Mouse (Mus musculus) kidney, postnatal 10 days (tissue): Measurements from ENCODE around the gene Platr17.
"Not testable (repeated sequence)": the region's sequence is repeated elsewhere in the genome, so short reads cannot be mapped to it uniquely, and the experiment has no call there.

ENCODE experiments used
- DNase-seq: peaks from one replicate; pipeline ENCODE4 v3.0.0; 2021; ENCODE audit warnings: mixed read lengths

The Platr17 gene

GRCm38 (mm10) chr17:33904835-33905234, at the start of gene Platr17:
Gene Platr17 (plus strand): TSS chr17:33905135.
- DNase-seq, result not testable (repeated sequence)

- no peak for DNase-seq
Measured at GRCm38 (mm10) chr17:33857816-33858215, 47.1 kb upstream of the Platr17 start.

- peak; percentile 61 for DNase-seq
Measured at GRCm38 (mm10) chr17:33865330-33866030, 39.5 kb upstream of the Platr17 start.

- DNase-seq, result not testable (repeated sequence)
Measured at GRCm38 (mm10) chr17:33873537-33873936, 31.4 kb upstream of the Platr17 start, which contains the start of gene Gm7029. Gene Gm7029 (plus strand): TSS chr17:33873837.

- DNase-seq, result no peak
Measured at GRCm38 (mm10) chr17:33874411-33874810, 30.5 kb upstream of the Platr17 start.

GRCm38 (mm10) chr17:33875797-33876196, 29.1 kb upstream of the Platr17 start:
- DNase-seq, result peak; percentile 47

- not testable (repeated sequence) for DNase-seq
Measured at GRCm38 (mm10) chr17:33884320-33884719, 20.6 kb upstream of the Platr17 start.

- DNase-seq, result not testable (repeated sequence)
Measured at GRCm38 (mm10) chr17:33887802-33888201, 17.1 kb upstream of the Platr17 start.

GRCm38 (mm10) chr17:33888230-33888629, 16.7 kb upstream of the Platr17 start:
- not testable (repeated sequence) for DNase-seq

GRCm38 (mm10) chr17:33889941-33890532, 14.9 kb upstream of the Platr17 start:
- not testable (repeated sequence) for DNase-seq

GRCm38 (mm10) chr17:33890533-33891059, 14.3 kb upstream of the Platr17 start, which contains the start of gene Kifc1:
Gene Kifc1 (minus strand): TSS chr17:33890661.
- DNase-seq, result peak; percentile 100

- DNase-seq, result no peak
Measured at GRCm38 (mm10) chr17:33891357-33891756, 13.6 kb upstream of the Platr17 start.

- not testable (repeated sequence) for DNase-seq
Measured at GRCm38 (mm10) chr17:33891892-33892291, 13.0 kb upstream of the Platr17 start.

GRCm38 (mm10) chr17:33892429-33892828, 12.5 kb upstream of the Platr17 start:
- DNase-seq, result no peak

- DNase-seq, result not testable (repeated sequence)
Measured at GRCm38 (mm10) chr17:33893011-33893410, 11.9 kb upstream of the Platr17 start.

- peak; percentile 70 for DNase-seq
Measured at GRCm38 (mm10) chr17:33897114-33897794, 7.7 kb upstream of the Platr17 start.

GRCm38 (mm10) chr17:33898193-33898592, 6.7 kb upstream of the Platr17 start:
- DNase-seq, result not testable (repeated sequence)

- DNase-seq, result no peak
Measured at GRCm38 (mm10) chr17:33899642-33900041, 5.3 kb upstream of the Platr17 start.

- DNase-seq, result no peak
Measured at GRCm38 (mm10) chr17:33900281-33900988, 4.5 kb upstream of the Platr17 start.

- DNase-seq, result no peak
Measured at GRCm38 (mm10) chr17:33900989-33901314, 4.0 kb upstream of the Platr17 start.

- DNase-seq, result no peak
Measured at GRCm38 (mm10) chr17:33901653-33902052, 3.3 kb upstream of the Platr17 start.

GRCm38 (mm10) chr17:33902079-33902478, 2.9 kb upstream of the Platr17 start:
- DNase-seq, result no peak

- no peak for DNase-seq
Measured at GRCm38 (mm10) chr17:33902491-33902890, 2.4 kb upstream of the Platr17 start.
